Mouse (Mus musculus) erythroblast, embryonic 14.5 days (primary cell): ENCODE data around the gene Hc.

Experiments used
- GATA1 ChIP-seq: IDR thresholded peaks from 2 replicates; pipeline ENCODE4 v1.6.1; 2012; ENCODE audit warnings: low read length, inconsistent platforms, mixed read lengths
- TAL1 ChIP-seq: IDR thresholded peaks from 3 replicates; pipeline ENCODE4 v1.6.1; 2012; ENCODE audit warnings: low read length, inconsistent platforms, mixed read lengths

DNA sequence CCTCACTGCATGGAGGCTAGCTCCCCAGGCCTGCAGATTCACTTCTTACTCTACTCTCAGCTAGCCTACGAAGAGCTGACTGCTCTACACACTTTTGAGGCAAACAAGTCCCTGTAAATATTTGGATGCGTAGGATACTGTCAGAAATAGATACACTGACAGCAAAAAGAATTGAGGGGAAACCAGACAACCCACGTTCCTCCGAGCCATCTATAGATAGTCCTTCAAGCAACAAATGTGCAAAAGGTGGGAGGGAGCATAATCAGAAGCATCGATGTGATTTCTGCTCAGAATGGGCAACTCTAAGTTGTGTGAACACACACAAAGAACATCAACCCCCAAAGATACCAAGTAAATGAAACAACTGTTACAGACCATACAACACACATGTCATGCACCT, 64.7 kb downstream of the Hc start:
- no peak for TF ChIP-seq GATA1
- TF ChIP-seq TAL1 = no peak
